Mouse (Mus musculus): ENCODE measurements around the gene Rasgef1b. TPM values are rescaled to one million over a fixed set of nuclear protein-coding genes. Genes with fewer than 3 reads are reported as not detected.
A peak's percentile ranks its signal among the peaks of the same experiment; 100 is the strongest.

Gene Rasgef1b
- polyA plus RNA-seq, 1 experiment from 2014 or later: 30.5 TPM

DNA sequence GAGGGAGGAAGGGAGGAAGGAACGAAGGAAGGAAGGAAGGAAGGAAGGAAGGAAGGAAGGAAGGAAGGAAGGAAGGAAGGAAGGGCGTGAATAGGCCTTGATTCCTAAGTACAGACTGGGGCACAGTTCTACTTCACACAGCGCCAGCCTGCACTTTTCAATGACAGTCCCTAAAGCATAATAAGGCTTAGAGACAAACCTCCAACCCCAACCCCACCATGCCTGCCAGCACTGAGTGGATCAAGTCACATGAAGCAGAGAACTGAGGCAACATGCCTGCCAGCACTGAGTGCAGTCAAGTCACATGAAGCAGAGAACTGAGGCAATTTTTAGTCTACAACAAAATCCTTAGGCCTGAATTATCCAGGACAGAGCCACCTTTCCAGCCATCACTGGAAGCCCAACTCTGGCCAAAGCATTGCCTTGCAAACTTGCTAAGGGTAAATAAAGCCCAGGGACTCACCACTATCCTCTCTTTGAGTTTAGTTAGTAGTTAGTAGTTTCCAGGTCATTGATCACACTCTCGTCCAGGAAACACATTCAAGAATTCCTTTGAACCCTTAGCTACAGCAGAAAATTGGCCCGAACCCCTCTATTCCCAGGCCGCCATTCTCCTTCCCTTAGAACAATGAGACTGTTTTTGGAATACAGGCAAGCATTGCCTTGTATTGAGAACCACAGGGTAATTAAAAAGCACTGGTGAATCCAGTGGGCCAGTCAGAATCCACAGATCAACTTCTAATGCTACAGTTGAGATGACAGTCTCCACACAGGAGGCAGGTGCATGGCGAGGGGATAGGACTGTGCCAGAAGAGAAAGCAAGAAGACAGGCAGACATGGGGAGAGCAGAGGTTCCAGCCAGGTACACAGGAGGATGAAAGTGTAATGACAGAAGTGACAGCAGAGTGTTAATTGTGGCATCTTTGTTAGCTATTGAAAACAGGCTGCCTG is 513.4 kb downstream of the Rasgef1b start:
- Histone ChIP-seq H3K36me3 (peaks cover 17% of the 10 kb centered on the region), H3K27me3 (no peaks in the 10 kb centered on the region), H3K4me1 (peaks cover 2% of the 10 kb centered on the region; the same call in 1 of the 2 replicates), H3K4me3 (no peak overlapping the region), H3K9ac (no peak overlapping the region), H3K4me2 (replicated peaks) (no peak overlapping the region), H3K27ac (no peak overlapping the region), H3K9me3 (replicated peaks) (no peaks in the 10 kb centered on the region)
- WGBS: 58% methylated on average over 7 of the region's 7 CpGs
- ATAC-seq (ENCODE audit: low FRiP score): no peak

DNA sequence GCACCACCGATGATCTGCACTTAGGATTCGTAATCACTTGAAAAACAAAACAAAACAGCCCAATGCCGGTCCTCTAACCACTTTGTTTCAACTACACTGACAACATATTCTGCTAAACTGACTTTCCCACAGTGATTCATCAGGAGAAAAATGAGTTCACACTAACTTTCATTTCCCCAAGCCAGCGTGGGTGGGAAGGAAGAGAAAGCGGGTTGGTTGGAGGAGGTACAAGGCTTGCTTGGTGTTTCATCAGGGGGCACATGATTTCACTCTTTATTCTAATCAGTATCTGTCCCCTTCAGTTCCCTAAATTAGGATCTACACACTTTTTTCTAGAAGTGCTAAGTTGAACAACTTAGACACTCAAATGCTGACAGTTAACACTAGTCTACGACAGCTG is 514.5 kb downstream of the Rasgef1b start:
- ATAC-seq (ENCODE audit: low FRiP score): no peak
- Histone ChIP-seq H3K27me3 (no peaks in the 10 kb centered on the region), H3K27ac (no peak overlapping the region), H3K4me2 (replicated peaks) (no peak overlapping the region), H3K9ac (no peak overlapping the region), H3K9me3 (replicated peaks) (no peaks in the 10 kb centered on the region), H3K4me3 (no peak overlapping the region), H3K36me3 (peaks cover 14% of the 10 kb centered on the region), H3K4me1 (peaks cover 2% of the 10 kb centered on the region; the same call in 1 of the 2 replicates)
- 87% methylated on average over 6 of the region's 6 CpGs for WGBS

DNA sequence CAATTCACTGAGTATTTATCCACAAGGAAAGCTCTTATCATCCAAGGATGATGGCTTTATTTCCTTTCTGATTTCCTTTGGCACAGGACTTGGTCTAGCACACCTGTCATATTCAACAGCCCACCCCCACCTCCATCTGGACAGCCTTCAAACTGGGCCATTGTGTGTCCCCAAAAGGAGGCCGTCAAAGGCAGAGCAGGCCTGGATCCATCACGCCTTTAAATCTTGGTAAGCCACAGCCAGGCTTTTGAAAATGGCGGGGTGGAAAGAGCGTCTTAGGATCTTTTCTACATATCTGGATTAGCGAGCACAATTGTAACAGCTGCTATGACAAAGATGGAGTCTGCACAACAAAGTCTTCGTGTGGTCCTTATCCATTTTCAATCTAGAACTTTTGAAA is 515.7 kb downstream of the Rasgef1b start:
- no peaks in the 10 kb centered on the region for H3K4me1 ChIP-seq
- ATAC-seq (ENCODE audit: low FRiP score): no peak
- no peaks in the 10 kb centered on the region for H3K27me3 ChIP-seq
- no peak overlapping the region for H3K27ac ChIP-seq
- H3K9ac ChIP-seq: no peak overlapping the region
- WGBS: 86% methylated on average over 6 of the region's 6 CpGs
- peaks cover 14% of the 10 kb centered on the region for H3K36me3 ChIP-seq
- H3K4me2 ChIP-seq (replicated peaks): no peak overlapping the region
- H3K4me3 ChIP-seq: no peak overlapping the region
- H3K9me3 ChIP-seq (replicated peaks): no peaks in the 10 kb centered on the region

DNA sequence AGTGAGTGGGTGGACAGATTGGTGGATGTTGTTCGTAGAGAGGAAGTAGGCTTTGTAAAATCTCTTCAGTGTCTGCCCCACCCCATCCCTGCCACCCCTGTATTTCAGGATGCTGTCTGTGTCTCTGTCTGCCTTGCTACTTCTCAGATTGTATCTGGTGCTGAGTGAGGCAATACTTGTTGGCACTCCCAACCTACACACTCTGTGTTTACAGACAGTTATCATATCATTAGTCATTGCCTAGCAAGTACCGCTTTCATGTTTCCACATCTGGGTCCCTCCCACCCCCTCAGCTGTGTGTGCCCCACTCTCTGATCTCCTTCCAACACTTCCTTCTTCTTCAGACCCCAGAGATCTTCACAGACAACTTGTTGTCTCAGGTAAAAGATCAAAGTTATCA is 525.4 kb downstream of the Rasgef1b start:
- WGBS: 63% methylated on average over 2 of the region's 2 CpGs
- Histone ChIP-seq H3K4me3 (no peak overlapping the region), H3K36me3 (no peaks in the 10 kb centered on the region), H3K4me1 (no peaks in the 10 kb centered on the region), H3K27ac (no peak overlapping the region), H3K9me3 (replicated peaks) (no peaks in the 10 kb centered on the region), H3K27me3 (peaks cover 6% of the 10 kb centered on the region; the same call in 1 of the 2 replicates), H3K9ac (no peak overlapping the region), H3K4me2 (replicated peaks) (no peak overlapping the region)
- ATAC-seq (ENCODE audit: low FRiP score): no peak

DNA sequence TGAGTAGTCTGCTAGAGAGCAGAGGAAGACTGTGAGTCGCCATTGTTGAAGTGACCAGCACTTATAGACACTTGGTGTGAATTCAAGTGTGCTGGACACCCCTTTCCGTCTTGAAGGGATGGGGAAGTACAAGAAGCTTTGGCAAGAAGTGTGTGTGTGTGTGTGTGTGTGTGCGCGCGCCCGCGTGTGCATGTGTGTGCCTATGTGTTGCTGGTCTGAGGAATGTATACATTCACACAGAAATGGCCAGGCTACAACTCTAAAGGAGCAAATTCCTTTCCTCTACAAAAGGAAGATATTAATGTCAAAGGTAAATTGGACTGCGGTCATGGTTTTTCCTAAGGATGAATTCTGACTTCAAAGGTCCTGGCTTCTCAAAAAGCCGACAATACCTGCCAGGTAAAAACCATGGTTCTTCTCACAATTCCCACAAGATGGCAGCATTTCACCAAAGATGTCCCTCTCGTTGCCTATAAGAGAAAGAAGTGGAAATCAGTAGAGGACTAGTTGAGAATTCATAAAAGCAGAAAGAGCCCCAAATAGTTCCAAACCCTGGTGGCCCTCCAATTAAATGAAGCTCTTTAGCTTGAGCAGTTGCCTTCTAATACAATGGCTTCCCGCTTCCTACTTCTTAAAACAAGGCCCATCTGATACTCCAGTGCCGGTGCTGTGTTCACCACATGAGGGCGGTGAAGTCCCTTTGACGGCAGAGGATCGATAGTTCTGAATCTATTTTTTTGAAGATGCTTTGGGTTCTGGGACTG is 526.6 kb downstream of the Rasgef1b start:
- Histone ChIP-seq H3K36me3 (no peaks in the 10 kb centered on the region), H3K27me3 (peaks cover 6% of the 10 kb centered on the region; the same call in 1 of the 2 replicates), H3K4me2 (replicated peaks) (peak overlapping the region; percentile 36), H3K4me1 (no peaks in the 10 kb centered on the region), H3K27ac (no peak overlapping the region), H3K4me3 (no peak overlapping the region), H3K9me3 (replicated peaks) (no peaks in the 10 kb centered on the region), H3K9ac (no peak overlapping the region)
- ATAC-seq (ENCODE audit: low FRiP score): peak; percentile 46
- WGBS: 64% methylated on average over 15 of the region's 15 CpGs

DNA sequence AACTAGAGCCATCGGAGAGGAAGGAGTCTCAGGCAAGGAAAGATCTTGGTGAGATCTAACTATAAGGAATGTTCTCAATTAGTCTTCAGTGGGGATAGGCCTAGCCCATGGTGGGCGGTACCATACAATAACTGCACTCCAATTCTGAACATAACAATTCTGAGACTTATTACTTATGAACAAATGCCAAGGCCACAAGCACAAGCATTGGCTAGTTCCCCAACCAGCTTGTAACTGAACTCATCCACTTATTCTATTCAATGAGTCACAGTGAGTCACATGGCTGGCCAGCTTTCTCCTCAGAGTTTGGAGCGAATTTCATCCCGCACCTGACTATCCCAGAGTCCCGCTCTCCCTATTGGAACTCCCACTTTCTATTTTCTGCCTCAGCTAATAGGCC is 533.4 kb downstream of the Rasgef1b start:
- H3K4me1 ChIP-seq: peaks cover 7% of the 10 kb centered on the region; the same call in 1 of the 2 replicates
- no peak overlapping the region for H3K27ac ChIP-seq
- 96% methylated on average over 5 of the region's 5 CpGs for WGBS
- no peak for ATAC-seq (ENCODE audit: low FRiP score)
- H3K9ac ChIP-seq: no peak overlapping the region
- no peaks in the 10 kb centered on the region for H3K27me3 ChIP-seq
- no peak overlapping the region for H3K4me3 ChIP-seq
- no peak overlapping the region for H3K4me2 ChIP-seq (replicated peaks)
- no peaks in the 10 kb centered on the region for H3K36me3 ChIP-seq
- H3K9me3 ChIP-seq (replicated peaks): no peaks in the 10 kb centered on the region

DNA sequence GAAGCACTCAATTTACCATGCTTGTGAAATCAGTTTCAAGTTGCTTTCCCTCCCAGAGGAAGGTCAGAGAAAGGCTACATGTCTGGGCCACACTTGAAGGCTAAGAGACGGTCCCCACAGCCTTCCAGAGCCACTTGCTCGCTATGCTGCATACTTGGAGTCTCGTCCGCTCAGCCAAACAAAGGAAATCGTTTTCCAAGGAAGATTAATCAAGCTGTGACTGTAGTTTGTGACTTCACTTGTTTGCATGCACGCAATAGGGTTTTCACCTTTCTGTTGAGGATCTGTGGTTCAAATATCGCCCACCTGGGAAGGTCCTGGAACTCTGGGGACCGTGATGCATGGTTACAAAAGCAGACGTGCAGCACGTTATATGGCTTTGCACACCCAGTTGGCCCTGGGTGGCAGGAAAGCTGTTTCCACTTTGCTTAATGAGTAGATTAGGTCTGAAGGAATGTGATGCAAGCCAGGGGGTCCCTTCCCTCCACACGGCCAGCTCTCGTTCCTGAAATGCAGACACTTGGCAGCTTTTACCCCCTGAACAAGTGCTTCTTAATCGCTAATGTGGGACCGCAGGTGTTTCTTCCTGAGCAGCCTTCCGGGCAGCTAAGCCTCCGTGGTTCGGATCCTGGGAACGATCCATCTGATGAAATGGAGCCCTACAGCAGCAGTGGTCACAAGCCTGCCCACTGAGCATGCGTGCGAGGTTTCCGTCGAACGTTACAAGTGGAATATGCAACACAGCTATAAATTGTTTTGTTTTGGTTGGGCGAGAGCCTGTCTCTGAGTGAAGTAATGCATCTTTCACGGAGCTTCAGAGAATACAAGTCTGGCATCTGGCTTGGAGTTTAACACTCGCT is 537.7 kb downstream of the Rasgef1b start:
- ATAC-seq (ENCODE audit: low FRiP score): no peak
- Histone ChIP-seq H3K36me3 (no peaks in the 10 kb centered on the region), H3K4me3 (no peak overlapping the region), H3K9ac (no peak overlapping the region), H3K27ac (no peak overlapping the region), H3K27me3 (no peaks in the 10 kb centered on the region), H3K9me3 (replicated peaks) (no peaks in the 10 kb centered on the region), H3K4me2 (replicated peaks) (no peak overlapping the region), H3K4me1 (peaks cover 10% of the 10 kb centered on the region; the same call in 1 of the 2 replicates)
- 63% methylated on average over 26 of the region's 26 CpGs for WGBS

DNA sequence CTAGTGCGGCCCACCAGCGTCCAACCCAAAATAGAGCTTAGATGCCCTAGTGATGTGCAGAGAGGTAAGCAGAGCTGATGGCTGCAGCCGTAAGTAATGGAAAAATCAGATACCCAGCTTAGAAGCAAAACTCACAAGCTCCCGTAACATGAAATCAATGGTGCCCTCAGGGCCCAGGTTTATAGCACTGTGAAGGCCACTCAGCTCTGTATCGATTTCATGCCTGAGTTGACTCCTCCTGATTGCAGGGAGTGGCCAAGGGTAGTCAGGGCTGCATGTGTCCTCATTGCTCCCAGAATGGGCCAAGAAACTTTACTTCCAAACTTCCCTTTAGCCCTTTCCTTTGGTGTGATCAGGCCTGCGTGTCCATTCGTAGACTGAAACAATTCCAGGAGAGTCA is 545.2 kb downstream of the Rasgef1b start:
- Histone ChIP-seq H3K4me3 (no peak overlapping the region), H3K4me2 (replicated peaks) (no peak overlapping the region), H3K36me3 (no peaks in the 10 kb centered on the region), H3K27ac (no peak overlapping the region), H3K27me3 (no peaks in the 10 kb centered on the region), H3K9ac (no peak overlapping the region), H3K4me1 (0 out of 2 replicates have a peak, but pooled peaks cover 4% of the 10 kb centered on the region), H3K9me3 (replicated peaks) (no peaks in the 10 kb centered on the region)
- no peak for ATAC-seq (ENCODE audit: low FRiP score)
- WGBS: 83% methylated on average over 7 of the region's 7 CpGs

DNA sequence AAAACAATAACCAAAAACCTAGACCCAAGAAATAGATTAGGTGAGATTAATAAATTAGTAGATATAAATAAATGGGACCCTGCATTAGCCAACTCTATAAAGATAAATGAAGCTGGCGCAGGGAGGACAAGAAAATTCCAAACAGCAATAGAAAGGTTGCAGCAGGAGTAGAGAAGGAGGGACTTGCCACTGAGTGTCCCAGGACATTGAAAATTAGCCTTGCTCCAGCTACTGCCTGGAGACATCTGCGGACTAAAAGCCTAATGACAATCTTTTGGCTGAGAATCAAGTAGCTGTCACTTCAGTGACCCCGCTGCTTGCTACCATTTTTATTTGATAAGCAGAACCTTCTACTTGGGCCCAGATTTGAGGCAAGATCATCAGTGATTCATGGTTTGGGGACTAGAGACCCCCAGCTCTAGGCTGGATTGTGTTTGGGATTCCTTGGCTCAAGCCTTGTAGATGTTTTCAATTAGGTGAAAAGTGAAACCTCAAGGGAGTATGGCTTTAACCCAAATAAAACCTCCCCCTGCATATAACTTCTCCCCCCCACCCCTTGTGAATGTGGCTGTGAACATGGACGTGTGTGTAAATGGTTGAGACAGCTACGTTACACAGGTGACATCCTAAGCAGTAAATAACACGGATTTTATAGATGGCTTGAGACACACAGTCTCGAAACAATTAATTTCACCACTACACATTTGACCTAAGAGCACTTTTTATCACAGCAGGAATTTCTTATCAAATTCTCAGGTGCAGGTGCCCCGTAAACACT is 554.1 kb downstream of the Rasgef1b start:
- Histone ChIP-seq H3K4me1 (peaks cover 7% of the 10 kb centered on the region; the same call in 1 of the 2 replicates), H3K27ac (no peak overlapping the region), H3K4me2 (replicated peaks) (no peak overlapping the region), H3K9ac (no peak overlapping the region), H3K4me3 (no peak overlapping the region), H3K36me3 (no peaks in the 10 kb centered on the region), H3K9me3 (replicated peaks) (no peaks in the 10 kb centered on the region), H3K27me3 (no peaks in the 10 kb centered on the region)
- ATAC-seq (ENCODE audit: low FRiP score): no peak
- 70% methylated on average over 8 of the region's 8 CpGs for WGBS

DNA sequence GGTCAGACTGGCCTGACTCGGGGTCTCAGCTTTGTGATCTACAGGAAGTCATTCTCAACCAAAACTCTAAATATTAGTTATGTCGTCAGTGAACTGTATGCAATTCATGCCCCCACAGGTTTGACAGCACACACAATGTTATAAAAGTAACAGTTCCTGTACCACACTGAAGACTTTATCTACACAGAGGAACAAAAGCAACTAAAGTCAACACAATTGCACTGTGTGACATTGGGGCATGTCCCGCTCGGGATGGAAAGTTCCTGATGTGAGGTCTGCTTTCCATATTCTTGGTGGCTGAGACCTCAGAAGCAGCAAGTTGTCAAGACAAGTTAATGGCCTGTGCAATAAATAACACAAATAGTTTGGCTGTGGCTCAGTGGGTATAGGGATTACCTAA is 559.0 kb downstream of the Rasgef1b start:
- Histone ChIP-seq H3K4me3 (no peak overlapping the region), H3K4me1 (peaks cover 6% of the 10 kb centered on the region), H3K9me3 (replicated peaks) (no peaks in the 10 kb centered on the region), H3K9ac (no peak overlapping the region), H3K27ac (no peak overlapping the region), H3K36me3 (no peaks in the 10 kb centered on the region), H3K4me2 (replicated peaks) (no peak overlapping the region), H3K27me3 (no peaks in the 10 kb centered on the region)
- WGBS: 80% methylated on average over 4 of the region's 4 CpGs
- ATAC-seq (ENCODE audit: low FRiP score): no peak

DNA sequence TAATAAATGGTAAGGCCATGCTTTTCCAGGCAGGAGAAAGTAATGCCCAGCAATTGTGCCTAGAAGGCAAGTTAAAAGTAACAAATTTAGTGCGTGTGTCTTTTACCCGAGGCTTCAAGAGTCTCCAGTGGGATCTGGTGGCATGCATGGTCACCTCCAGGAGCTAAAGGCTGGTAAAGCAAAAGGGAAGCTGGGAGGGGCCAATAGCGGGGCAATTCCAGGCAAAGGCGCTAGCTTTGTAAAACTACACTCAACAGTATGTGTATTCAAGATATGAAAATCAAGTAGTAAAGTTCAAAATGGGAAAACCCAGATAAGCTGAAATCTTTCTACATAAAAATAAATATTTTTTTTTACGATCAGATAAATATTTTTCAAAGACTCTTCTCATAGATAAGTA is 561.1 kb downstream of the Rasgef1b start:
- no peak for ATAC-seq (ENCODE audit: low FRiP score)
- no peaks in the 10 kb centered on the region for H3K36me3 ChIP-seq
- H3K4me2 ChIP-seq (replicated peaks): no peak overlapping the region
- peaks cover 3% of the 10 kb centered on the region; the same call in 1 of the 2 replicates for H3K4me1 ChIP-seq
- no peaks in the 10 kb centered on the region for H3K27me3 ChIP-seq
- H3K9ac ChIP-seq: no peak overlapping the region
- no peak overlapping the region for H3K4me3 ChIP-seq
- WGBS: 91% methylated on average over 5 of the region's 5 CpGs
- H3K9me3 ChIP-seq (replicated peaks): no peaks in the 10 kb centered on the region
- H3K27ac ChIP-seq: no peak overlapping the region
